Comparison of ENCODE assay signal across 9 mouse cellular contexts in the genomic region with DNA sequence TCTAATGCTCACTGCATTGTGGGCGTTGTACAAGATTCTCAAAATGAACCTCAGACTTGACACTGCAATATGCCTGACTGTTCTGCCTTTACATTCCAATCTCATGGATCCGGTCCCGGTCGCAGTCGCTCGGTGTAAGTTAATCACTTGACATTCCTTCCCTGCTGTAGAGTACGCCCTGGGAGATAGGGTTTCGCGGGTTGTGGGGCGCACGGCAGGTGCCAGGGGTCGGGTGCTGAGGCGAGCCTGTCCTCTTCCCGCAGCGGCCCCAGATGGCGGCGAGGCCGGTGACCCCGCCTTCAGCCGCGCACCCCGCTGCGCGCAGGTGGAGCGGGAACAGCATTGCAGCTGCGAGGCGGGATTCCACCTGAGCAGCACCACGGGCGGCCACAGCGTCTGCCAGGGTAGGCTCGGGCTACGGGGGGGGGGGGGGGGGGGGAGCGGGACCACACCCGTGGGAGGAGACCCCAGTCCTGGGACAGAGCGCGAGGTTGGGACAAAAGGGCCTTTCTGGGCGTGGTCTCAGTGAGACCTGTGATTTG. TPM values are rescaled to one million over a fixed set of nuclear protein-coding genes. Genes with fewer than 3 reads are reported as not detected.
DNase-seq lines count a peak whose midpoint lies in the region; ATAC-seq and TF ChIP-seq lines count a peak whose summit lies in the region.
"Had no signal": no experiment of that assay in that cellular context is flagged by ENCODE, and none has a peak within 500 bp of the region (broad histone marks: within the 10 kb centered on the region; RNA-seq: fewer than 3 reads in every experiment).

No protein-coding gene starts in this region.

- H3K4me2 ChIP-seq in hindbrain, embryonic 13.5 days, result peak overlapping the region; percentile 82
- peak overlapping the region; percentile 70 for H3K4me2 ChIP-seq in midbrain, embryonic 12.5 days (replicated peaks)

- H3K4me1 ChIP-seq in kidney, adult 2 months (ENCODE audit: control insufficient read depth, insufficient read depth, low read length), result no peaks in the 10 kb centered on the region
- H3K4me1 ChIP-seq in hindbrain, embryonic 13.5 days (replicated peaks), result peaks cover 7% of the 10 kb centered on the region
- peaks cover 6% of the 10 kb centered on the region; the same call in 1 of the 2 replicates for H3K4me1 ChIP-seq in midbrain, embryonic 12.5 days

- H3K9ac ChIP-seq in hindbrain, embryonic 13.5 days, result peak overlapping the region; percentile 70
- H3K9ac ChIP-seq in midbrain, embryonic 12.5 days (replicated peaks), result peak overlapping the region; percentile 46; the same call in 1 of the 2 replicates

- 4% methylated on average over 34 of the region's 37 CpGs for WGBS in kidney, adult 2 months
- WGBS in hindbrain, embryonic 13.5 days, result 3% methylated on average over 37 of the region's 37 CpGs
- WGBS in midbrain, embryonic 12.5 days, result 3% methylated on average over 34 of the region's 37 CpGs

- peak; percentile 66 for ATAC-seq in hindbrain, embryonic 13.5 days (ENCODE audit: low FRiP score)
- no peak; the same call in 1 of the 2 replicates for ATAC-seq in midbrain, embryonic 12.5 days (ENCODE audit: low FRiP score, low read depth)
- ATAC-seq in megakaryocyte-erythroid progenitor cell, adult 5-6 weeks (replicated peaks; ENCODE audit: low FRiP score, low TSS enrichment, poor library complexity, severe bottlenecking), result no peak

- no peaks in the 10 kb centered on the region for H3K27me3 ChIP-seq in kidney, adult 2 months (replicated peaks; ENCODE audit: control insufficient read depth, insufficient read depth, low read length)
- H3K27me3 ChIP-seq in hindbrain, embryonic 13.5 days, result 0 out of 2 replicates have a peak, but pooled peaks cover 5% of the 10 kb centered on the region
- H3K27me3 ChIP-seq in midbrain, embryonic 12.5 days, result peaks cover 4% of the 10 kb centered on the region; the same call in 1 of the 2 replicates

- no peak for TF ChIP-seq CTCF in kidney, adult 2 months (conservative IDR thresholded peaks at IDR 0.05; ENCODE audit: insufficient read depth, insufficient read length, low read depth, low read length)

- peak overlapping the region; percentile 11 for H3K4me3 ChIP-seq in kidney, adult 2 months (ENCODE audit: insufficient read depth, low read depth, low read length)
- H3K4me3 ChIP-seq in hindbrain, embryonic 13.5 days, result peak overlapping the region; percentile 43
- H3K4me3 ChIP-seq in midbrain, embryonic 12.5 days, result peak overlapping the region; percentile 41
- H3K4me3 ChIP-seq: myocyte had no signal

- no peak overlapping the region for H3K27ac ChIP-seq in kidney, adult 2 months (ENCODE audit: insufficient read depth, low read depth, low read length)
- H3K27ac ChIP-seq in hindbrain, embryonic 13.5 days, result no peak overlapping the region
- no peak overlapping the region for H3K27ac ChIP-seq in midbrain, embryonic 12.5 days (replicated peaks)

- H3K36me3 ChIP-seq in kidney, adult 2 months (ENCODE audit: control insufficient read depth, insufficient read depth, low read length), result no peaks in the 10 kb centered on the region
- no peaks in the 10 kb centered on the region for H3K36me3 ChIP-seq in hindbrain, embryonic 13.5 days
- no peaks in the 10 kb centered on the region for H3K36me3 ChIP-seq in midbrain, embryonic 12.5 days

- no peak for TF ChIP-seq POLR2A in kidney, adult 2 months (IDR thresholded peaks at IDR 0.05; ENCODE audit: low read depth, low read length)

- no peaks in the 10 kb centered on the region for H3K9me3 ChIP-seq in hindbrain, embryonic 13.5 days
- H3K9me3 ChIP-seq in midbrain, embryonic 12.5 days, result peaks cover 3% of the 10 kb centered on the region; the same call in 1 of the 2 replicates

- no peak for DNase-seq in kidney, adult 2 months
- no peak for DNase-seq in kidney, adult 11 months
- peak; percentile 56 for DNase-seq in cerebellum, adult 9-11 months
- no peak for DNase-seq in urinary bladder, adult 2 months (ENCODE audit: low spot score)
- DNase-seq in MN1 (ENCODE audit: low spot score), result no peak

RNA-seq across cellular contexts. Expression of gene Fbln7, which starts 29.5 kb away (rescaled TPM):
- polyA plus RNA-seq in kidney, adult 2 months (2012; rRNA removed), result 15.5 and 17.0 TPM in 2 replicates
- polyA plus RNA-seq in hindbrain, embryonic 13.5 days (2015; fragmentation: Nextera tagmentation; extraction: Ambion mirVana), result 1.2 and 1.8 TPM in 2 replicates
- 1.9 and 2.2 TPM in 2 replicates for polyA plus RNA-seq in midbrain, embryonic 12.5 days (2016; fragmentation: Nextera tagmentation; extraction: Ambion mirVana)
- 1.7 and 2.0 TPM in 2 replicates for polyA plus RNA-seq in urinary bladder, adult 2 months (2012; rRNA removed)
- not detected in 2 replicates for total RNA-seq in megakaryocyte-erythroid progenitor cell, adult 5-6 weeks (2014; fragmentation: Nextera tagmentation)
- not detected in 2 replicates for total RNA-seq in megakaryocyte-erythroid progenitor cell, adult 5-6 weeks (2017)

RNA-seq across cellular contexts. Expression of gene Zc3h8, which starts 51.6 kb away (rescaled TPM):
- 1.3 and 2.5 TPM in 2 replicates for polyA plus RNA-seq in kidney, adult 2 months (2012; rRNA removed)
- polyA plus RNA-seq in hindbrain, embryonic 13.5 days (2015; fragmentation: Nextera tagmentation; extraction: Ambion mirVana), result 11.2 and 11.9 TPM in 2 replicates
- 9.2 TPM in 2 replicates for polyA plus RNA-seq in midbrain, embryonic 12.5 days (2016; fragmentation: Nextera tagmentation; extraction: Ambion mirVana)
- 4.1 and 4.2 TPM in 2 replicates for polyA plus RNA-seq in urinary bladder, adult 2 months (2012; rRNA removed)
- total RNA-seq in megakaryocyte-erythroid progenitor cell, adult 5-6 weeks (2014; fragmentation: Nextera tagmentation), result 9.4 and 27.9 TPM in 2 replicates
- total RNA-seq in megakaryocyte-erythroid progenitor cell, adult 5-6 weeks (2017), result 16.2 TPM in 2 replicates
